Mouse (Mus musculus): ENCODE measurements around the gene Glod5.
A peak's percentile ranks its signal among the peaks of the same experiment; 100 is the strongest.

DNA sequence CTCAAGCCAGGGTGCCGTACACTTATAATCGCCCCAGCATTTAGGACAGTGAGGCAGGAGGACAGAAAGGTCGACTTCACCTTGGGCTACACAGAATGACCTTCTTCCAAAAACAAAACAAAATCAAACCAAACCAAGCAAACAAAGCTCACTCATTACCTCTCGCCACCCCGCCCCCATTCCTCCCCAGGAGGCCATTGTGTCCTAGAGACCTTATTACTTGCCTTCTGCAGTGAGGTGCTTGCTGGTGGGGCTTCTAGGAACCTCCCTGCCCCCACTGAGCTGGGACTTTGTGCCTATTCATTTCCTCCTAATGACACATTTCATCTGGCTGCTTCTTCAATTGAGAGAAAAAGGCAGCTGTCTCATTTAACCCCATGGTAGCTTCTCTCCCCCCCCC lies 9.7 kb downstream of the Glod5 start:
- no peak for TF ChIP-seq CTCF (conservative IDR thresholded peaks at IDR 0.05; ENCODE audit: low read length)
- peak; percentile 90 for TF ChIP-seq NANOG (IDR thresholded peaks at IDR 0.05; ENCODE audit: borderline replicate concordance, low read length)
- TF ChIP-seq POU5F1 (IDR thresholded peaks at IDR 0.05; ENCODE audit: borderline replicate concordance, low read length): no peak
